Mouse (Mus musculus) G1E (cell line): Measurements from ENCODE around the gene Sfxn2. TPM values are rescaled to one million over a fixed set of nuclear protein-coding genes. Genes with fewer than 3 reads are reported as not detected.
"Not testable (repeated sequence)": the region's sequence is repeated elsewhere in the genome, so short reads cannot be mapped to it uniquely, and the experiment has no call there.

Experiments used
- ATAC-seq: 2 replicates; pipeline ENCODE4 v1.8.0; 2016; ENCODE audit warnings: mild to moderate bottlenecking; ENCODE audit not compliant: insufficient number of reproducible peaks, poor library complexity, low FRiP score, severe bottlenecking; ENCODE audit errors: extremely low read depth
- DNase-seq: peaks from one replicate; pipeline ENCODE4 v3.0.0; 2012; ENCODE audit warnings: low spot score
- H3K27me3 ChIP-seq: 2 replicates; pipeline ENCODE4 v1.6.1; 2012; ENCODE audit warnings: mild to moderate bottlenecking, low read length, inconsistent platforms; ENCODE audit not compliant: insufficient read depth
- H3K36me3 ChIP-seq: replicated peaks from 2 replicates; pipeline ENCODE3; 2012; ENCODE audit warnings: mild to moderate bottlenecking, inconsistent platforms
- H3K4me1 ChIP-seq: 2 replicates; pipeline ENCODE4 v1.6.1; 2012; ENCODE audit warnings: low read depth, low read length, inconsistent platforms, mixed read lengths; ENCODE audit not compliant: insufficient read depth
- H3K4me3 ChIP-seq: 2 replicates; pipeline ENCODE4 v1.5.1; 2012; ENCODE audit warnings: low read depth, mild to moderate bottlenecking, inconsistent platforms, low read length, moderate library complexity, mixed read lengths
- H3K9me3 ChIP-seq: replicated peaks from 2 replicates; pipeline ENCODE4 v1.6.1; 2012; ENCODE audit warnings: inconsistent platforms
- CTCF ChIP-seq: IDR thresholded peaks from 2 replicates; pipeline ENCODE4 v1.5.1; 2012; ENCODE audit warnings: low read depth, low read length, inconsistent platforms, mixed read lengths
- GATA1 ChIP-seq: IDR thresholded peaks from 2 replicates; pipeline ENCODE4 v1.6.1; 2012; ENCODE audit warnings: borderline replicate concordance, low read length, inconsistent platforms, mixed read lengths
- GATA2 ChIP-seq: IDR thresholded peaks from 2 replicates; pipeline ENCODE4 v1.6.1; 2012; ENCODE audit warnings: low read depth, low read length, inconsistent platforms, borderline replicate concordance
- POLR2AphosphoS5 ChIP-seq: IDR thresholded peaks from 2 replicates; pipeline ENCODE4 v1.6.1; 2012; ENCODE audit warnings: low read depth, low read length, inconsistent platforms; ENCODE audit not compliant: insufficient replicate concordance
- TAL1 ChIP-seq: conservative IDR thresholded peaks from 2 replicates; pipeline ENCODE4 v1.6.1; 2012; ENCODE audit warnings: low read depth, low read length, inconsistent platforms, mixed read lengths
- polyA plus RNA-seq: library from polyadenylated mRNA; stranded (reverse); fragments of >175 nt; gene quantifications from 2 replicates; pipeline ENCODE4 v1.2.3, GENCODE M21; 2012
- total RNA-seq, 2 experiments: library from RNA; stranded (forward) in 1 of 2; stranded (reverse) in 1 of 2; fragments of 200-1000 nt in 1 of 2; fragments of >200 nt in 1 of 2; fragmentation: Nextera tagmentation in 1 of 2; gene quantifications; 2 replicates each; pipeline ENCODE4 v1.2.3; 2014 to 2017

The Sfxn2 gene
- total and polyA plus RNA-seq, 3 experiments, result 1.6 to 5.9 (median 2.3) TPM

GRCm38 (mm10) chr19:46558631-46559030 lies 14.5 kb upstream of the Sfxn2 start:
- Histone ChIP-seq H3K9me3 (no peaks in the 10 kb centered on the region), H3K4me1 (peaks cover 6% of the 10 kb centered on the region), H3K36me3 (no peaks in the 10 kb centered on the region), H3K27me3 (peaks cover 6% of the 10 kb centered on the region; the same call in 1 of the 2 replicates), H3K4me3 (no peak overlapping the region)
- no peak for ATAC-seq
- no peak for TF ChIP-seq GATA2
- TF ChIP-seq POLR2AphosphoS5, result no peak
- TF ChIP-seq GATA1, result no peak
- no peak for TF ChIP-seq TAL1
- TF ChIP-seq CTCF, result no peak
- DNase-seq, result no peak

GRCm38 (mm10) chr19:46562132-46562531 lies 11.0 kb upstream of the Sfxn2 start:
- TF ChIP-seq POLR2AphosphoS5 (no peak), CTCF (peak; percentile 16; the same call in 1 of the 2 replicates), TAL1 (no peak), GATA1 (no peak), GATA2 (no peak)
- no peak for ATAC-seq
- peaks cover 6% of the 10 kb centered on the region; the same call in 1 of the 2 replicates for H3K27me3 ChIP-seq
- no peak overlapping the region for H3K4me3 ChIP-seq
- peaks cover 6% of the 10 kb centered on the region; the same call in 1 of the 2 replicates for H3K4me1 ChIP-seq
- no peaks in the 10 kb centered on the region for H3K9me3 ChIP-seq
- no peaks in the 10 kb centered on the region for H3K36me3 ChIP-seq
- peak; percentile 25 for DNase-seq

DNA sequence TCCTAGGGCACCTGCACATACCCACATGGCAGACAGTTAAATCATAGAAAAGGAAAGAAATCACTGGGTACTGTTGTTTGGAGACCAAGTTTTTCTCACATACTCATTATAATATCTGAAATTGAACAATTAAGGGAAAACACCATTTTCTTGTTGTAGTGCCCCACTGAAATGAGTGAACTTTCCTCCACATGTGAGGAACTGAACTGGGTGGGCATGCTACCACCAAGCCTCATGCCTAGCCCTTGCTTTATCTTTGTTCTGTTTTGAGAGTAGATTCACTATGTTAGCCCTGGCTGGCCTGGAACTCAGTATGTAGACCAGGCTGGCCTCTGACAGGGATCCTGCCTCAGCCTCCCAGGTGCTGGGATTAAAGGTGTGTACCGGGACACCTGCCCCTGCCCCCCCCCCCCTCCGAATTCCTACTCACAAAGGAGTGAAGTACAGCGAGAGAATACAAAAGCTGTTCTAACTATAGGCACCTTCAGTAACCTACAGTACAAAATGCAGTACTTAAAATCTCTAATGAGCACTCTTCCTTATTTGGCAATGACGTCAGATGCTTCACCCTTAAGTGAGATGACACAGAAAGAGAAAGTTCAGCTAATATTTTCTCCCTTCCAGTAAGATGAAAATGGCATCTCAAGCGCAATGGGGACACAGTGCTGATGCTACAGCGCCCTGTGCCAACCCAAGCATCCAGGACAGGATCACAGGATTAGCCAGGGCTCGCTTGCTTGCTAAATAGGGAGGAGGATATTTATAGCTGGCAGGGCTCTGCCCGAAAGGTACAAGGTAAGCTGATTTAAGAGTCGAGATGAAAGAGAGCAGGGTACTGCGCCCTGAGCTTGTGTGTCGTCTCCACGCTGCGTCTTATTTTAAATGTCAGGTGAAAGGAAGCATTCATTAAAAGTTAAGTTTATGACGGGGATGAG lies 10.3 kb upstream of the Sfxn2 start:
- no peak for TF ChIP-seq GATA2
- TF ChIP-seq CTCF, result no peak
- no peak for TF ChIP-seq GATA1
- TF ChIP-seq TAL1, result no peak
- TF ChIP-seq POLR2AphosphoS5, result no peak
- Histone ChIP-seq H3K36me3 (no peaks in the 10 kb centered on the region), H3K4me1 (peaks cover 6% of the 10 kb centered on the region; the same call in 1 of the 2 replicates), H3K27me3 (peaks cover 6% of the 10 kb centered on the region; the same call in 1 of the 2 replicates), H3K4me3 (no peak overlapping the region), H3K9me3 (no peaks in the 10 kb centered on the region)
- no peak for DNase-seq
- ATAC-seq, result no peak

GRCm38 (mm10) chr19:46563603-46564002 lies 9.6 kb upstream of the Sfxn2 start:
- TF ChIP-seq CTCF (no peak), GATA2 (no peak), POLR2AphosphoS5 (no peak), TAL1 (no peak), GATA1 (no peak)

DNA sequence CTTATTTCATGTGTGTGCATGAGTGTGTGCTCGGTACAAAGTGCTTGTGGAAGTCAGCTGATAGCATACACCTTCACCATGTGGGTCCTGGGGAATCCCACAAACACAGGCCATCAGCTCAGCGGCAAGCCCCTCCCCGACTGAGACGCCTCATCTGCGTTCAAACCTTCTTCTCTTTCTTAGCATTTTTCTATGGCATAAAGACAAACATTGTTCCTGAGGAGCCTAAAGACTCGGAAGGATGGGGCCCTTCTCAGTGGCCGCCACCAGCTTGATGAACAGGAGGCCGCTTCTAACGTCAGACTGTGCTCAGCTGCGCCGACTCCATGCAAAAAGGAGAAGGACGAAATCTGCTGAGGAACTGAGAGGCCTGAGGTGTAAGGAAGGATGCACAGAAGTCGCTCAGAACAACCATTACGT lies 9.1 kb upstream of the Sfxn2 start:
- no peak overlapping the region for H3K4me3 ChIP-seq
- TF ChIP-seq GATA2 (no peak), GATA1 (no peak), TAL1 (no peak), CTCF (no peak), POLR2AphosphoS5 (no peak)
- peaks cover 6% of the 10 kb centered on the region; the same call in 1 of the 2 replicates for H3K4me1 ChIP-seq
- H3K36me3 ChIP-seq, result no peaks in the 10 kb centered on the region
- no peak for DNase-seq
- H3K9me3 ChIP-seq, result no peaks in the 10 kb centered on the region
- ATAC-seq, result no peak
- peaks cover 1% of the 10 kb centered on the region; the same call in 1 of the 2 replicates for H3K27me3 ChIP-seq

More at GRCm38 (mm10) chr19:46563603-46564002, 9.6 kb upstream of the Sfxn2 start:
- ATAC-seq, result no peak
- H3K4me1 ChIP-seq, result peaks cover 6% of the 10 kb centered on the region; the same call in 1 of the 2 replicates
- no peak overlapping the region for H3K4me3 ChIP-seq
- peaks cover 4% of the 10 kb centered on the region; the same call in 1 of the 2 replicates for H3K27me3 ChIP-seq
- no peak for DNase-seq
- H3K36me3 ChIP-seq, result no peaks in the 10 kb centered on the region
- no peaks in the 10 kb centered on the region for H3K9me3 ChIP-seq

GRCm38 (mm10) chr19:46571211-46571877 lies 1.8 kb upstream of the Sfxn2 start:
- H3K4me1 ChIP-seq, result peaks cover 32% of the 10 kb centered on the region
- not testable (repeated sequence) for ATAC-seq, H3K4me3 ChIP-seq, DNase-seq, H3K36me3 ChIP-seq, H3K27me3 ChIP-seq, H3K9me3 ChIP-seq
